Mouse (Mus musculus): ENCODE data around the gene Hoxb9.

Gene Hoxb9

GRCm38 (mm10) chr11:96298895-96299667 lies 27.8 kb downstream of the Hoxb9 start:
- no peak for DNase-seq (ENCODE audit: low spot score)

DNA sequence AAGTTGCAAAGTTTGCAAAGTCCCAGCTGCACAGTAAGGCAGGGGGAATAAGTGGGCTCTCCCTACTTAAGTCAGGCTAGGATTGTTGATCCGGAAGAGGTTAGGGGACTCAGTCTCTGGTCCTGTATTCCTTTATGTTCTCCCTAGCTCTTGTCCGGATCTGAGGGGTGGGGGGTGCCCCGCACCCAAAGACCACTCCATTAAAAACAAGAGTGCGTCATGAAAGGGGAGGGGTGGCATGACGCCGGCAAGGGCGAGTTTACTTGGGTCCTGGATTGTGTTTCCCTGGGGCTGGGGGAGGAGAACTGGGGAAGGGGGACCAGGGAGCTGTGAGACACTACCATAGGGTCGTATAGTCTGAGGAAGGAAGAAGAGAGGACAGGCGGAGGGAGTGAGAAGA lies 28.5 kb downstream of the Hoxb9 start:
- DNase-seq (ENCODE audit: low spot score), result no peak

- DNase-seq (ENCODE audit: low spot score), result no peak
Observed at GRCm38 (mm10) chr11:96300354-96301063, 29.3 kb downstream of the Hoxb9 start.

DNA sequence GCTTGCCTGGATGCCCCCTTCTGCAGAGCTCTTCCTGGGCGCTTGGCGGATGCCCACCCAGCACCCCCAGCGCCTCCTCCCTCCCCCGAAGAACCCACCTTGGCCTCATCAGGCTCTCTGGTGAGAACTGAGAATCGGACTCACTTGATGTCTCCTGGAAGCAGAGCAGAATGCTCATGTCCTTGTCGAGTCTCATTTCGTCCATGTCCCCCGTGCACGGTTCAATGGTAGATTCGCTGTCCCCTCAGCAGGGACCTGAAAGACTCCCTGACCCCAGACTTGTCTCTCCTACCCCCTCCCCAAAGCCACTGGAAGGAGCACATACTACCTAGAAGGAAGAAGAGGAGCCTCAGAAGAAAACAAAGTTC lies 29.8 kb downstream of the Hoxb9 start:
- DNase-seq (ENCODE audit: low spot score), result no peak

DNA sequence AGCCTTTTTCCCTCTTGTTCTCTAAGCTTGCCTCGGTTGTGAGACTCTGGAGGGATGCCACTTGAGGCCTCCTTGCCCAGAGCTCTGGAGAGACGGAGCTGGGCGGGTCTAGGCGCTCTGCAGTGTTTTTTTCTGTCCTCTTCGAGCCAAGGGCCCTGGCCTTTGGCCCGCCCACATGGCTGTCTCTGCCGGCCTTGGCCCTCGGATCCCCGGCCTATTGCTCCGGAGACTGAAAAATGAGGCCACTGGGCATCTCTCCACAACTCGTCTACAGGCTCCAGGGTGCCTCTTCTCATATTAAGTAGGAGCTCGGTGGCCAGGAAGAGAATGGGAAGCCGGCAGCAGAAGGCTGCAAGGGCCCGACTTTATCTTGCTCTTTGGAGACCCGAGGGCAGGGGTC lies 30.6 kb downstream of the Hoxb9 start:
- no peak for DNase-seq (ENCODE audit: low spot score)

DNA sequence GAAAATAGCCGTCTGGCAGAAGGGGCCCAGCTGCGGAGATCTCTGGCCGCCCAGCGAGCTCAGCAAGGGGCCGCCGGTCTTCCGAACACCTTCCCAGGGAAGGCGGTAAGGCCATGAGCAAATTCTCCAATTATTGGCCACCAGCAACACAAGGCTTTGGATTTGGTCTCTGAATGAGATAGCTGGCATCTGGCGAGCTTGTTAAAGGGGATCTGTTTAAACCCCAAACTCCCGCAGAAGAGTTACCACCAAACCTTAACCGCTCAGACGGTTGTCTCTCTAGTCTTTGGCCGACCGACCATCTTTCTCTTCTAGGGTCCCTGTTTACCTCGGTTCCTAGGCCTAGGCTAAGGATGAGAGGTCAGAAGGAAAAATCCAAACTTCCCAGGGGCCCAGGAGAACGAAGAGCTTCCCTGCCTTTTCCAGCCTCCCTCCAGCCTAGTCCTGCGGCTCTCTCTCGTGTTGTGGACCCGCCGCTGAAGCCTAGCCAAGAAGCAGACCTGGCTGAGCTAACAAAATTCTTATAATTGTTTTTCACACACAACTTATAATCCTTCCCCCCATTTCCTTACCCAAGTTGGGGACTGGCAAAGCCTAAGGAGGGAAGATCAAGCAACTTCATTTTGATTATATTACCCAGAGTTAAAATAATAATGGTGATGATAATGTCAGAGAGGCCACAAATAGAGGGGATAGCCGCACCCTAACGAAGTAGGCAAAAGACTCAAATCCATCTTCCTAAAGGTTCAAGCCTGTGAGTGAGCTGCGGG lies 31.3 kb downstream of the Hoxb9 start:
- DNase-seq (ENCODE audit: low spot score), result no peak

DNA sequence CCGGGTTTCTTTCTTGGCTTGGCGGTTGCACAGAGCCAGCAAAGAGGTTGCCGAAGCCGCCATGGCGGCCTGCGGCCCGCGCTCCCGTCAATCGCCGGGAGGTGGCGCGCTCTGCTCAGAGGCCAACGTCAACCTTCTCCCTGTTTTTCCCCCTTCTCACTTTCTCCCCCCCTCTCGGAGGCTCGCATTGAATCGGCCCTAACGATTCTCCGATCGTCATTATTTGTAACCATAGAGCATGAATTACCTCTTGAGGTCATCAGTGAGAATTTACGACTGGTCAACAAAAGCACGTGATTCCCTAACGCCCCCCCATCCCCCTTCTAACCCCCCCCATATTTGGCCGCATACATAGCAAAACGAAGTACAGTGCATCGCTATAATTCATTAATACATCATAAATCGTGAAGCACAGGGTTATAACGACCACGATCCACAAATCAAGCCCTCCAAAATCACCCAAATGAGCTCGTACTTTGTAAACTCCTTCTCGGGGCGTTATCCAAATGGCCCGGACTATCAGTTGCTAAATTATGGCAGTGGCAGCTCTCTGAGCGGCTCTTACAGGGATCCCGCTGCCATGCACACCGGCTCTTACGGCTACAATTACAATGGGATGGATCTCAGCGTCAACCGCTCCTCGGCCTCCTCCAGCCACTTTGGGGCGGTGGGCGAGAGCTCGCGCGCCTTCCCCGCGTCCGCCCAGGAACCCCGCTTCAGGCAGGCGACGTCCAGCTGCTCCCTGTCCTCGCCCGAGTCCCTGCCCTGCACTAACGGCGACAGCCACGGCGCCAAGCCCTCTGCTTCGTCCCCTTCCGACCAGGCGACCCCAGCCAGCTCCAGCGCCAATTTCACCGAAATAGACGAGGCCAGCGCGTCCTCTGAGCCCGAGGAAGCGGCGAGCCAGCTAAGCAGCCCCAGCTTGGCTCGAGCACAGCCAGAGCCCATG lies 32.2 kb downstream of the Hoxb9 start, which contains the start of gene Hoxb5:
Gene Hoxb5 (plus strand): TSS at position 186 of the 949 bp plus-strand sequence.
- DNase-seq (ENCODE audit: low spot score), result peak; percentile 35

- DNase-seq (ENCODE audit: low spot score), result no peak
Observed at GRCm38 (mm10) chr11:96304381-96305195, 33.3 kb downstream of the Hoxb9 start.

DNA sequence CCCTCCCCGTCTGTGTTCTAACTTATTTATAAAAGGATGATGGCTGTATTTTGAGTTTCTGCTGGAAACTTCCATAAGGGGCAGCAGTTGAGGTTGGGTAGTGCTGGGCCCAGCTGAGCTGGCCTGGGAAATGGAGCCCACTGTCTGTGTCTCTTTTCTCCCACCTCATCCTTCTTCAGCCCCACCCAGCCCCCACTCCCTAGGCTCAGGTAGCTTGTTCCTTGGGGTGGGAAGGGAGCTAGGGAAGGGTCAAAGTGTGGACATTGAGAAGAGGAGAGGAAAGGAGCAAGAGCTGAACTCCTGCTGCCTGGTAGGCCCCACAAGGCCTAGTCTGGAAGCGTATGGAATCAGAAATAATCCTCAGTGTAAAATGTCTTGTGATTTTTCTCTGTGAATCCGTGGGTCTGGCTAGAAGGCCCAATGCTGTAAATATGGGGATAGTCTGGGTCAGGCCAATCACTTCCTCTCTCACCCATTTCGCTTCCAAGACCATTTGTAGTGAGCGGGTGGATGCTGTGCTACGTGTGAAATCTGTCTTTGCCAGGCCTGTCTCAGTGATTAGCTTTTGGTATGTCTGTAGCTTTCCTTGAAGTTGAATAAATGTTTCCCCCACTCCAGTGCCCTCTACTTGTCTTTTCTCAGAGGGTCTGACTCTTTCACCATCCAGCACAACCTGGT lies 34.4 kb downstream of the Hoxb9 start:
- no peak for DNase-seq (ENCODE audit: low spot score)

DNA sequence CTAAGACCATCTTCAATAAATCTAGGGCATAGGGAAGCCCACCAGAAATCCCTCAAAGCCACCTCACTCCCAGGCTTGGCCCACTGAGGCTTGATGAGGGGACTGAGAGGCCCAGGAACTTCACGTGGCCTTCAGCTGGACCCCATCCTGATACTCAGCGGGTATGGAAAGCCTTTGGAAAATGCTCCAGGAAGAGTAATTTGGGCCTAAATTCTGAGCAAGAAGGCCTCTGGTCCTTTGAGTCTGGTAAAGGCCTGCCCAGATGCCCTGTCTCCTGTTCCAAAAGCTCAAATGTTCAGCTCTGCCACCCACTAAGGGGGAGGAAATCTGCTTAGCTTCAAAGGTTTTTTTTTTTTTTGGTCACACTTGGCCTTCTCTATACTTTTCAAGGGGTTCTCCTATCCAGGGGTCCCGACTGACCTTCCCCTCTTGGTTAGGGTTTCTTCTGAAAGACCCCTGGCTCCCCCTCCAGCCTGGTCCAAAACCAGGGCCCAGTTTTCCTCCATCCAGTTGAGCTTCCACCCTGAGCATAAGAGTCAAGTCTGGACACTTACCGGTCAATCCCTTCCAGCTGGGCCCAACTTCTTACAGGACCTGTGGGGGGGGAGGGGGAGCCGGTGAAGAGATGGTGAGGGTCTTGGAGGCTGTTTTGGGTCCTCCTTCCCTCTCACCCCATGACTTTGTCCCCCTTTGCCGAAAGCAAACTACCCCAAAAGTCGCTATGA lies 35.1 kb downstream of the Hoxb9 start:
- DNase-seq (ENCODE audit: low spot score), result no peak

DNA sequence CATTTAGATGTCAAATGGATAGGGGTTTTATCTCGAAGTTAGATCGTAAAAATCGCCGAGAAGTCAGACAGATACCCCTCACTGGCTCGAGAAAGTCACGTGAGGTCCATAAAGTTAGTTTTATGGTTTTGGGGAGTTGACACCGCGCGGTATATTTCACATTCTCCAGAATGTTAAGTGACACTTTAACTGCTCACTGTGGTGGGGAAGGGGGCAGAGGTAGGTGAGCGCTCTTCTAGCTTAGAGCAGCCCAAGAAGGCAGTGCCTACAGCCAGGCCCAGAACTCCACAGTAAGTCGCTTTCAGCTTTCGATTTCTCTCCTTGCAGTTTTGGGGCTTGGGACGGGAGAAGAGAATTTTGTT lies 35.6 kb downstream of the Hoxb9 start:
- no peak for DNase-seq (ENCODE audit: low spot score)

DNA sequence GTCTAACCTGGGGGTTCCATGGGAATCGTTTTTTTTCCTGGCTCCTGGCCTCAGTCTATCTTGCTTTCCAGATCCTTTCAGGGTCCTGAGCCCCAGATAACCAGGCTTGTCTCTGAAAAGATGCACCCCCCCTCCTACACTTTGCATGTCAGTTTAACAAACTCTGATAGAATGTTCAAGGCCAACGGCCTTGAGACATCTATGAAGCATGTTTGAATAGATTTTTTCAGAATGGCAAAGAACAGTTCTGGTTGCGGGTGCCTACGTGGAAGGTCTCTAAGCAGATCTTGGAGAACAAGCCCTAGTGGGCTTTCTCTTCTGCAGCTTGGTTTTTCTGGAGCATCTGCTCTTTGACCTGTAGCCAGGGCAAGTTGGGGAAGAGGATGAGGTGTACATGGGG lies 37.5 kb downstream of the Hoxb9 start:
- DNase-seq (ENCODE audit: low spot score), result no peak

GRCm38 (mm10) chr11:96309288-96309687 lies 38.0 kb downstream of the Hoxb9 start:
- no peak for DNase-seq (ENCODE audit: low spot score)

GRCm38 (mm10) chr11:96310183-96310938 lies 39.1 kb downstream of the Hoxb9 start:
- DNase-seq (ENCODE audit: low spot score), result no peak

- no peak for DNase-seq (ENCODE audit: low spot score)
Observed at GRCm38 (mm10) chr11:96311097-96311496, 39.8 kb downstream of the Hoxb9 start.

- no peak for DNase-seq (ENCODE audit: low spot score)
Observed at GRCm38 (mm10) chr11:96311520-96312417, 40.5 kb downstream of the Hoxb9 start.

GRCm38 (mm10) chr11:96313134-96313533 lies 41.9 kb downstream of the Hoxb9 start:
- no peak for DNase-seq (ENCODE audit: low spot score)
